Mouse (Mus musculus) liver, adult 2 months (tissue): Measurements from ENCODE around the gene Pttg1ip. TPM values are rescaled to one million over a fixed set of nuclear protein-coding genes. Genes with fewer than 3 reads are reported as not detected.
A peak's percentile ranks its signal among the peaks of the same experiment; 100 is the strongest.

ENCODE experiments used
- DNase-seq: peaks from one replicate; pipeline ENCODE4 v3.0.0-alpha.2; 2011; ENCODE audit warnings: low read depth, low spot score; ENCODE audit errors: extremely low read depth
- H3K27ac ChIP-seq: fragments of 200-500 bp; replicated peaks from 2 replicates; pipeline ENCODE4 v1.5.1; 2012; ENCODE audit warnings: low read depth, mild to moderate bottlenecking, control low read depth, inconsistent platforms, low read length; ENCODE audit not compliant: insufficient read depth
- H3K27me3 ChIP-seq: fragments of 200-500 bp; 2 replicates; pipeline ENCODE4 v1.6.1; 2012; ENCODE audit warnings: mild to moderate bottlenecking, moderate library complexity, low read length, inconsistent platforms; ENCODE audit not compliant: control insufficient read depth, insufficient read depth
- H3K36me3 ChIP-seq: fragments of 200-500 bp; 2 replicates; pipeline ENCODE4 v1.6.1; 2012; ENCODE audit warnings: low read length, inconsistent platforms; ENCODE audit not compliant: control insufficient read depth, insufficient read depth
- H3K4me1 ChIP-seq: fragments of 200-500 bp; 2 replicates; pipeline ENCODE4 v1.6.1; 2011; ENCODE audit warnings: low read length; ENCODE audit not compliant: control insufficient read depth, insufficient read depth
- H3K4me3 ChIP-seq: fragments of 200-500 bp; 2 replicates; pipeline ENCODE4 v1.5.1; 2011; ENCODE audit warnings: low read depth, mild to moderate bottlenecking, control low read depth, low read length, moderate library complexity; ENCODE audit not compliant: insufficient read depth
- H3K79me2 ChIP-seq: fragments of 200-500 bp; 2 replicates; pipeline ENCODE4 v1.6.1; 2012; ENCODE audit warnings: inconsistent platforms, mild to moderate bottlenecking, low read length, moderate library complexity; ENCODE audit not compliant: control insufficient read depth, insufficient read depth
- H3K9ac ChIP-seq: fragments of 200-500 bp; 2 replicates; pipeline ENCODE4 v1.6.1; 2012; ENCODE audit warnings: low read depth, mild to moderate bottlenecking, control low read depth, inconsistent platforms, low read length
- CTCF ChIP-seq: fragments of 200-500 bp; IDR thresholded peaks from 2 replicates; pipeline ENCODE4 v1.5.1; 2011; ENCODE audit warnings: low read depth, low read length, control low read depth
- POLR2A ChIP-seq: fragments of 200-500 bp; IDR thresholded peaks from 2 replicates; pipeline ENCODE4 v1.6.1; 2011; ENCODE audit warnings: low read length, control low read depth; ENCODE audit not compliant: insufficient read depth; ENCODE audit errors: extremely low read depth
- WGBS: fragments of 180-500 bp; shearing (Covaris S2); methylation state at CpG from one replicate; pipeline ENCODE4 v1.1.7; 2018; 5-methylcytosine and 5-hydroxymethylcytosine counted together
- polyA plus RNA-seq: library from polyadenylated mRNA; depleted of rRNA; stranded (reverse); fragments of >200 nt; gene quantifications from 2 replicates; pipeline ENCODE4 v1.2.3, GENCODE M21; 2012
- total RNA-seq: library from RNA; depleted of rRNA; stranded (reverse); fragments of >200 nt; gene quantifications from 2 replicates; pipeline ENCODE4 v1.2.3, GENCODE M21; 2014

The Pttg1ip gene
- total and polyA plus RNA-seq, 2 experiments = 146 to 218 TPM

- H3K36me3 ChIP-seq = peaks cover 30% of the 10 kb centered on the region
Measured at GRCm38 (mm10) chr10:77613409-77613808, 31.9 kb downstream of the Pttg1ip start.

GRCm38 (mm10) chr10:77615647-77616046 is 34.1 kb downstream of the Pttg1ip start:
- Histone ChIP-seq H3K27ac (no peak overlapping the region), H3K4me3 (no peak overlapping the region), H3K9ac (no peak overlapping the region), H3K79me2 (peaks cover 7% of the 10 kb centered on the region), H3K4me1 (peaks cover 16% of the 10 kb centered on the region), H3K36me3 (peaks cover 30% of the 10 kb centered on the region), H3K27me3 (no peaks in the 10 kb centered on the region)
- no peak for DNase-seq
- 97% methylated on average over 8 of the region's 8 CpGs for WGBS
- TF ChIP-seq CTCF = no peak
- no peak for TF ChIP-seq POLR2A

More at GRCm38 (mm10) chr10:77613409-77613808, 31.9 kb downstream of the Pttg1ip start:
- H3K9ac ChIP-seq = no peak overlapping the region
- peak overlapping the region; percentile 64 for H3K27ac ChIP-seq
- TF ChIP-seq CTCF = no peak
- TF ChIP-seq POLR2A = no peak
- peaks cover 13% of the 10 kb centered on the region for H3K79me2 ChIP-seq
- WGBS = 4% methylated on average over 3 of the region's 3 CpGs
- no peak overlapping the region for H3K4me3 ChIP-seq
- DNase-seq = peak; percentile 98
- H3K27me3 ChIP-seq = no peaks in the 10 kb centered on the region
- H3K4me1 ChIP-seq = peaks cover 23% of the 10 kb centered on the region

GRCm38 (mm10) chr10:77616166-77616565 is 34.6 kb downstream of the Pttg1ip start:
- H3K4me1 ChIP-seq = peaks cover 14% of the 10 kb centered on the region
- no peak for TF ChIP-seq CTCF
- TF ChIP-seq POLR2A = no peak
- WGBS = 86% methylated on average over 9 of the region's 9 CpGs
- no peak overlapping the region for H3K9ac ChIP-seq
- peaks cover 2% of the 10 kb centered on the region; the same call in 1 of the 2 replicates for H3K79me2 ChIP-seq
- no peak overlapping the region for H3K4me3 ChIP-seq
- H3K36me3 ChIP-seq = peaks cover 27% of the 10 kb centered on the region
- H3K27ac ChIP-seq = no peak overlapping the region
- DNase-seq = no peak
- H3K27me3 ChIP-seq = no peaks in the 10 kb centered on the region

GRCm38 (mm10) chr10:77616926-77617325 is 35.4 kb downstream of the Pttg1ip start:
- no peaks in the 10 kb centered on the region; the same call in 1 of the 2 replicates for H3K79me2 ChIP-seq
- no peak overlapping the region for H3K27ac ChIP-seq
- no peak overlapping the region for H3K4me3 ChIP-seq
- no peak overlapping the region for H3K9ac ChIP-seq
- DNase-seq = no peak
- TF ChIP-seq POLR2A = no peak
- no peak for TF ChIP-seq CTCF
- peaks cover 14% of the 10 kb centered on the region for H3K4me1 ChIP-seq
- 68% methylated on average over 7 of the region's 7 CpGs for whole genome bisulfite sequencing
- H3K27me3 ChIP-seq = no peaks in the 10 kb centered on the region
- peaks cover 23% of the 10 kb centered on the region for H3K36me3 ChIP-seq

- peaks cover 15% of the 10 kb centered on the region; the same call in 1 of the 2 replicates for H3K79me2 ChIP-seq
- WGBS = 71% methylated on average over 8 of the region's 8 CpGs
- H3K27ac ChIP-seq = peak overlapping the region; percentile 87
- peaks cover 3% of the 10 kb centered on the region; the same call in 1 of the 2 replicates for H3K36me3 ChIP-seq
- no peak for DNase-seq
- H3K4me3 ChIP-seq = no peak overlapping the region; the same call in 1 of the 2 replicates
- H3K27me3 ChIP-seq = no peaks in the 10 kb centered on the region
- TF ChIP-seq CTCF (no peak), POLR2A (no peak)
- H3K4me1 ChIP-seq = peaks cover 25% of the 10 kb centered on the region
- peak overlapping the region; percentile 54; the same call in 1 of the 2 replicates for H3K9ac ChIP-seq
Measured at GRCm38 (mm10) chr10:77621546-77621945, 40.0 kb downstream of the Pttg1ip start.
